Mouse (Mus musculus): ENCODE data around the gene Palmd. TPM values are rescaled to one million over a fixed set of nuclear protein-coding genes. Genes with fewer than 3 reads are reported as not detected.

Gene Palmd
- polyA plus RNA-seq, 1 experiment: not detected

DNA sequence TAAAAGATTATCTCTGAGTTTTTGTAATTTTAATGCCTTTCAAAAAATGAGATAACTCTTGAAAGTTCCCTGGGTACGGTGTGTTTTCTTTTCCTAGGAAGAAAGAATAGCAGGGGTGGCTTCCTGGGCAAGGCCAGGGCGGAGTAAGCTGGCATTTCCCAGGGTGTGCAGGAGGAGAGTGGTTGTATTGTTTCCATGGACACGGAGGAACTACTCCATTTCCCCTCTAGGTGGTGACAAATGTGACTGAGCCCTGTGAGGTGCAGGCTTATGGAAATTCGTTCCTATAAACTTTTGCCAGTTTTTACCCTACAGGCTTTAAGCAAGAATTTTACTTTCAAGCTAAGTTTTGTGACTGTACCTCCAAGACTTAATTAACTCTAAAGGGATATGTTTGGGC lies 2.6 kb downstream of the Palmd start:
- Histone ChIP-seq H3K4me1 (ENCODE audit: control insufficient read depth, insufficient read depth, low read length) (peaks cover 7% of the 10 kb centered on the region), H3K27ac (ENCODE audit: insufficient read depth, low read depth, low read length) (no peak overlapping the region), H3K4me3 (ENCODE audit: insufficient read depth, low read depth, low read length) (no peak overlapping the region)
- 29% methylated on average over 4 of the region's 4 CpGs for WGBS
- no peak for TF ChIP-seq CTCF (IDR thresholded peaks at IDR 0.05; ENCODE audit: insufficient read depth, low read depth, low read length)

DNA sequence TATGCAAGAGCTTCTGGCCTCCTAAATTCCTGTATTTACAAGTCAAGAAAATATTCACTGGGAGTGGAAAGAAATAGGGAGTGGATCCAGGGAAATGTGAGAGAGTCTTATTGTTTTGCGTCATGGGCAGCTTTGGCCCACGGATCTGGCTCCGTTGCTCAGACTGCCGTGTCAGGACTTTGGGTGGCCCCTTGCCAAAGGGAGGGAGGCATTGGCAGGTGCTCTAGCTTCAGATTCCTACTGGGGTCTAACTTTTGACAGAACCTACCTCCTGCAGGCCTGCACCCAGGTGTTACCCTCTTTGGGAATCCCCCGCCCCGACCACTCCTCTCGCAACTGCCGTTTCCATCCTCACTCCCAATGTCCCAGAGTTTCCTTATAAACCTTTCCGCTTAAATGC lies 4.4 kb downstream of the Palmd start:
- peaks cover 7% of the 10 kb centered on the region for H3K4me1 ChIP-seq (ENCODE audit: control insufficient read depth, insufficient read depth, low read length)
- no peak overlapping the region for H3K4me3 ChIP-seq (ENCODE audit: insufficient read depth, low read depth, low read length)
- WGBS: 68% methylated on average over 9 of the region's 9 CpGs
- no peak for TF ChIP-seq CTCF (IDR thresholded peaks at IDR 0.05; ENCODE audit: insufficient read depth, low read depth, low read length)
- TF ChIP-seq POLR2A (IDR thresholded peaks at IDR 0.05; ENCODE audit: insufficient read depth, low read depth, low read length): no peak
- no peak overlapping the region for H3K27ac ChIP-seq (ENCODE audit: insufficient read depth, low read depth, low read length)

DNA sequence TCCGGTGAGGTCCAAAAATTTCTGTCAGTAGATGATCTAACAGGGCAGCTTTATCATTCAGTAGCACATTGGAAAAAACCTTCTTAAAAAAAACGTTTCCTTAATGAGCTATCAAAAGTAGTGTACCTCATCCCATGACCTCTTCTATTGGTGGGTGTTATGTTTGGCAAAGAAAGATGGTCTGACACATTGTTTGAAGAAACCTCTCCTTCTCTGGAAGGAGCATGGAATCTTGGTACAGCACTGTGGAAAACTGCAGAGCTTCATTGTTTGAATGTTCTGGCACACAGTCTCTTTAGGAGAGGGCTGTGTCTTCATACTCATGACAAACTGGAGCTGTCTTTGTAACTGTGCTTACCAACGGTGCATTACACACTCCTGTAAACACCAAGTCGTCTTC lies 5.6 kb downstream of the Palmd start:
- TF ChIP-seq POLR2A (IDR thresholded peaks at IDR 0.05; ENCODE audit: insufficient read depth, low read depth, low read length) (no peak), CTCF (IDR thresholded peaks at IDR 0.05; ENCODE audit: insufficient read depth, low read depth, low read length) (no peak)
- Histone ChIP-seq H3K4me3 (ENCODE audit: insufficient read depth, low read depth, low read length) (no peak overlapping the region), H3K27ac (ENCODE audit: insufficient read depth, low read depth, low read length) (no peak overlapping the region), H3K4me1 (ENCODE audit: control insufficient read depth, insufficient read depth, low read length) (peaks cover 2% of the 10 kb centered on the region; the same call in 1 of the 2 replicates)
- 66% methylated on average over 4 of the region's 4 CpGs for WGBS

DNA sequence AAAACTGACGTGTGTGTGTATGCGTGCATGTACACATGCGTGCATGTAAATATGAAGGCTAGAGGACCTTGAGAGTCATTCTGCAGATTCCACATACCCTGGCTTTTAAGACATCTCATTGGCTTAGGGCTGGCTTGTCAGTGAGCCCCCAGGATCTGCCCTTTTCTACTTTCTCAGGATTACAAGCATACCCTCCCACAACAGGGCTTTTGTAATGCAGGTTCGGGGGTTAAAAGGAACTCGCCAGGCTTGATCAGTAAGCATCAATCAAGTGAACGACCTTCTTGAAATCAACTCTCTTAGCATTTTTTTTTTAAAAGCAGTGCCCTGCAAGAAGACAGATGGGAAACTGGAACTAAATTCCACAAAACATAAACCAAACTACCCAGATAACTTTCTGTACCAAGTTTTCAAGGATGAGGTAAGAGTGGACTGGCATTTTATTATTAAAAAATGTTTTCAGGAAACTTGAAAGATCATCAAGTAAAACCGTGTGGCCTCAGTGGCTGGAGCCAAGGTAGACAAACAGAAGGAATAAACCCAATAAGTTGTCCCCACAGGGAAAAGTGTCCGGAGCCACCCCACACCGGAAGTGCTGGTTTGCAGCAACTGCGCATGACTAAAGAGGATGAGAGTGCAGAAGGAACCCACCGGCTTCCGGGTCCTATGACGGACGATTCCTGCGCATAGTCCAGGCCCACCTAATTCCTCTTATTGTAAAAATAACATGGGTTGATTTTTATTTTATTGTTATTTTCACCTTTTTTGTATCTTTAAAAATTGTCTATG lies 7.2 kb downstream of the Palmd start:
- WGBS: 84% methylated on average over 15 of the region's 15 CpGs

DNA sequence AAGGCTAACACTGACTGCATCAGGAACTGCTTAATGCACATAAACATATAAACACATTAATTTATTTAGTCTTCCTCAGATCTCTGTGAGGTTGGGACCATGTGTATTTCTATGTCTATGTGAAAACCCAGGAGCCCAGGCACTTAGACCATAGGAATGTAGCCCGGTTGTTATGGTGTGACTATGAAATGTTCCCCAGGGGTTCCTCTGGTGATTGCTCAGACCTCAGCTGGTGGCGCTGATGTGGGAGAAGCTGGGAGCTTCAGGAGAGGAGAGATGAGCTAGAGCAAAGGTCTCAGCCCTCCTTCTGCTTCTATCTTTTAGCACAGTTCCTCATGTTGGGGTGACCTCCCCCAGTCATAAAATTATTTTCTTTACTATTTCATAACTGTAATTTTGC lies 8.4 kb downstream of the Palmd start:
- WGBS: 69% methylated on average over 2 of the region's 2 CpGs
- no peak overlapping the region for H3K27ac ChIP-seq (ENCODE audit: insufficient read depth, low read depth, low read length)
- no peaks in the 10 kb centered on the region for H3K4me1 ChIP-seq (ENCODE audit: control insufficient read depth, insufficient read depth, low read length)
- TF ChIP-seq CTCF (IDR thresholded peaks at IDR 0.05; ENCODE audit: insufficient read depth, low read depth, low read length) (no peak), POLR2A (IDR thresholded peaks at IDR 0.05; ENCODE audit: insufficient read depth, low read depth, low read length) (no peak)
- H3K4me3 ChIP-seq (ENCODE audit: insufficient read depth, low read depth, low read length): no peak overlapping the region

More for the DNA sequence above, 7.2 kb downstream of the Palmd start:
- H3K4me3 ChIP-seq (ENCODE audit: insufficient read depth, low read depth, low read length): no peak overlapping the region
- TF ChIP-seq POLR2A (IDR thresholded peaks at IDR 0.05; ENCODE audit: insufficient read depth, low read depth, low read length) (no peak), CTCF (IDR thresholded peaks at IDR 0.05; ENCODE audit: insufficient read depth, low read depth, low read length) (no peak)
- no peak overlapping the region for H3K27ac ChIP-seq (ENCODE audit: insufficient read depth, low read depth, low read length)
- H3K4me1 ChIP-seq (ENCODE audit: control insufficient read depth, insufficient read depth, low read length): no peaks in the 10 kb centered on the region

DNA sequence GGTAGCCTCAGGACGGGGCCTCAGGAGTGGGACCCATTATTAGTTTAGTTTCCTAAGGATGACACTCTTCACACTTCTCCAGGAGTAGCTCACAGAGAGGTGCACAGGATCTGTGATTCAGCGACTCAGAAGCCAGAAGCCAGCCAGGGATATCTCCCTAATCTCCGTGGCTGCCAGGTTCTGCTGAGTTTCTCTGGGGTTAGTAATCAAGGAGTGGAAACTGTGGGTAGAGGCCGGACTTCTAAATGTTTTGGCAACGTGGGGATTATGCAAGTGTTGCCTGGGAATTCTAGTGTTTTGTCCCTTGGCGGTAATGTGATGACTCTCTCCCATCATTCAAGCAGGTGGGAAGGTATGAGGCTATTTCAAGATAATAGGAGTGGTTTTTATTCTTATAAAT lies 13.7 kb downstream of the Palmd start:
- no peak overlapping the region for H3K27ac ChIP-seq (ENCODE audit: insufficient read depth, low read depth, low read length)
- no peak overlapping the region for H3K4me3 ChIP-seq (ENCODE audit: insufficient read depth, low read depth, low read length)
- no peaks in the 10 kb centered on the region for H3K4me1 ChIP-seq (ENCODE audit: control insufficient read depth, insufficient read depth, low read length)
- TF ChIP-seq CTCF (IDR thresholded peaks at IDR 0.05; ENCODE audit: insufficient read depth, low read depth, low read length): no peak
- 75% methylated on average over 6 of the region's 6 CpGs for WGBS

DNA sequence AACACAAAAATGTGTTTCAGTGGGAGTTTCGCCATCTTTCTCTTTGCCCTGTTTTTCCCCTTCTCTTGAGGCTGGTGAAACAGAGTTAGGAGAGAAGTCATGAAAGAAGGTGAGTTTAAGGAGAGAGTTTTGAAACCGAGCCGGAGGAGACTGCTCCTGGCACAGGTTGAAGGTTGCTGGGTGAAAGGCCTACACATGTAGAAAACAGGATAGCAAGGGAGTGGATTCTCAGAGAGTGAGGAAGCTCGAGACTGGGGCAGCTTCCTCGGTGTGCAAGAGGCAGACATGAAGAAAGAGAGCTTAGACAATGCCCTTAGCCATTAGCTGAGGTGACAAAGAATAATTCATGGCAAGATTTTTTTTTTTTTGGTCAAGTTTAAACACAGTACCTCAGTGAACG lies 15.4 kb downstream of the Palmd start:
- Histone ChIP-seq H3K27ac (ENCODE audit: insufficient read depth, low read depth, low read length) (no peak overlapping the region), H3K4me3 (ENCODE audit: insufficient read depth, low read depth, low read length) (no peak overlapping the region), H3K4me1 (ENCODE audit: control insufficient read depth, insufficient read depth, low read length) (no peaks in the 10 kb centered on the region)
- no peak for TF ChIP-seq POLR2A (IDR thresholded peaks at IDR 0.05; ENCODE audit: insufficient read depth, low read depth, low read length)
- TF ChIP-seq CTCF (IDR thresholded peaks at IDR 0.05; ENCODE audit: insufficient read depth, low read depth, low read length): no peak
- 88% methylated on average over 6 of the region's 6 CpGs for WGBS

DNA sequence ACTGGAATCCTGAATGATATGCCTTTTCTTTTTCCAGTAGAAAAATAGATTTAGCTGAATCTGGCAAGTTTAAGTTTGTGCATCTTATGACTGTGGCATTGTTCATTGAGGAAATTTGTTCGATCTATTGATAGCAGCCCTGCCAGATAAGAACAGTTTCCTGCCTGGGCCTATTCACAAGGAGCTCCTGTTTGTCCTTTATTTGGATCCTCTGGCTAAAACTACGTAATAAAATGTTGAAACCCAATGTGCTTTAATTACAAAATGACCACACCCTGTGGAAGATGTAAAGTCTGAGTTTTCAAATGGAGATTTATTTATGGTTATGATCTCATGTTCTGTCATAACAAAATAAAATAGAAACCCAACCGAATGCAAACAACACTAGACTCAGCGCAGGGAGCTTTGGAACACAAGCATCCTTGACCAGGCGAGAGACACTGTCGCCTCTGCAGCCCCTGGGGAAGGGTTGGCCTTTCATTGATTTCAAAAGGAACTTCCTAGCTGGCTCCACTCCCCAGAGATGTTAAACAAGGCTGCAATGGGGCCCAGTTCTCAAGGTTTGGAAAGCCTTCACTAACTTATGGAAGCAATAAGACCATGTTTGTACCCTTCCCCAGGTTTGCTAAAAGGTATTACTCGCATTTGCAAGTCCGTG lies 16.4 kb downstream of the Palmd start:
- Histone ChIP-seq H3K4me3 (ENCODE audit: insufficient read depth, low read depth, low read length) (no peak overlapping the region), H3K27ac (ENCODE audit: insufficient read depth, low read depth, low read length) (no peak overlapping the region), H3K4me1 (ENCODE audit: control insufficient read depth, insufficient read depth, low read length) (no peaks in the 10 kb centered on the region)
- whole genome bisulfite sequencing: 89% methylated on average over 8 of the region's 8 CpGs
- no peak for TF ChIP-seq POLR2A (IDR thresholded peaks at IDR 0.05; ENCODE audit: insufficient read depth, low read depth, low read length)
- no peak for TF ChIP-seq CTCF (IDR thresholded peaks at IDR 0.05; ENCODE audit: insufficient read depth, low read depth, low read length)

DNA sequence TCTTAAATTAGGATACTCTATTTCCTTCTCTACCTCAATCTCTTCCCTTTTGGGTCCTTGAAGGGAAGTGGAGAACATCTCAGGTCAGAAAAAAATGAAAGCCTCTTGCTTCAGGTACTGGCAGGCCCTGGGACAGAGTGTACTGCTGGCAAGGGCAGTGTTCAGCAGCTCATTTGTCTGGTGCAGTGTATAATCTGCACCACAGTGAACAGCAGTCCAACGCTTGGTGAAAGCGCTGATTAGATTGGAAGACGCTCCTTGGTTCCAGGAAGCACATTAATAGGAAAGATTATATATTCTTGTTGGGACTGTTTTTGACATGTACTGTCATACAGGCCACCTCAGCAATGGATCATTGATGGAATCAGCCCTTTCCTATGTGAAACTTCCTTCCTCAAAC lies 17.3 kb downstream of the Palmd start:
- no peak for TF ChIP-seq POLR2A (IDR thresholded peaks at IDR 0.05; ENCODE audit: insufficient read depth, low read depth, low read length)
- no peak for TF ChIP-seq CTCF (IDR thresholded peaks at IDR 0.05; ENCODE audit: insufficient read depth, low read depth, low read length)
- H3K4me1 ChIP-seq (ENCODE audit: control insufficient read depth, insufficient read depth, low read length): no peaks in the 10 kb centered on the region
- no peak overlapping the region for H3K27ac ChIP-seq (ENCODE audit: insufficient read depth, low read depth, low read length)
- no peak overlapping the region for H3K4me3 ChIP-seq (ENCODE audit: insufficient read depth, low read depth, low read length)
- WGBS: 95% methylated on average over 3 of the region's 3 CpGs

All from olfactory bulb, adult 2 months (tissue).